Mouse (Mus musculus): ENCODE measurements around the gene Gm28051. TPM values are rescaled to one million over a fixed set of nuclear protein-coding genes. Genes with fewer than 3 reads are reported as not detected.

Gene Gm28051
- polyA plus RNA-seq, 1 experiment from 2014 or later: not detected

DNA sequence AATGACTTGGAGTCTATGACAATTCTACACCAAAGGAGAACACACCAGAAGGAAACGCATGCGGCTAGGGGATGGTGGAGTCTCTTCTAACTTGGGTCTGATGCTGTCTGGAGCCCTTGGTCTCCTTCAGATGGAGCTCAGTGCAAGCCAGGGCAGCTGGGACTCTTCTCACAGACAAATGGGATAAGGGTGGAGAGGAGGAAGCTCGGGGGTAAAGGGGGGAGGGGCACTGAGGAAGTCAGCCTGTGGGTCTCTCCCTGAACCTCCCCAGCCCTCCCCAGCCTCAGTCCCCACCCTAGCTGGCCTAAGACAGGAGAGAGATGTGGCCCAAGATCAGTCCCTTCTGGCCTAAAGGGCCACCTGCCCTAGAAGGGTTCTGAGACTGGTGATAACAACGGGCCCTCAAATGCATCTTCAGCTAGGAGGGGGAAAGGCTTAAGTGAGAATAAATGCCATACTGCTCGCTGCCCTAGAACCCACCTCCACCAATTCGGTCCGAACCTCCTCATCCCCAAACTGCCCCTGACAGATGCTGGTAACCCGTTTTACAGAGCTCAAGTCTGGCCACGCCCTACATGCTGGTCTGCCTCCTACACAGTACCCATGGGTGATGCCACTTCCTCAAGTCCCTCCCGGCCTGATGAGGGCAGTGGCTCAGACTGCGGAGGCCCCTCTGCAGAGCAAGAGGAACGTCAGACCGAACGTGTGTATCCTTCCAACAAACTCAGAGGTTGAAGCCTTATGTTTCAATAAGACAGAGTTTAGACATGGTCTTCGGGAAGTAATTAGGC lies 67.6 kb downstream of the Gm28051 start:
- 88% methylated on average over 15 of the region's 15 CpGs for WGBS
- Histone ChIP-seq H3K27ac (no peak overlapping the region), H3K36me3 (no peaks in the 10 kb centered on the region; the same call in 1 of the 2 replicates), H3K9me3 (no peaks in the 10 kb centered on the region), H3K9ac (no peak overlapping the region), H3K27me3 (replicated peaks) (no peaks in the 10 kb centered on the region), H3K4me1 (peaks cover 22% of the 10 kb centered on the region), H3K4me2 (replicated peaks) (no peak overlapping the region), H3K4me3 (no peak overlapping the region)
- no peak for ATAC-seq (ENCODE audit: low FRiP score, low read depth)

DNA sequence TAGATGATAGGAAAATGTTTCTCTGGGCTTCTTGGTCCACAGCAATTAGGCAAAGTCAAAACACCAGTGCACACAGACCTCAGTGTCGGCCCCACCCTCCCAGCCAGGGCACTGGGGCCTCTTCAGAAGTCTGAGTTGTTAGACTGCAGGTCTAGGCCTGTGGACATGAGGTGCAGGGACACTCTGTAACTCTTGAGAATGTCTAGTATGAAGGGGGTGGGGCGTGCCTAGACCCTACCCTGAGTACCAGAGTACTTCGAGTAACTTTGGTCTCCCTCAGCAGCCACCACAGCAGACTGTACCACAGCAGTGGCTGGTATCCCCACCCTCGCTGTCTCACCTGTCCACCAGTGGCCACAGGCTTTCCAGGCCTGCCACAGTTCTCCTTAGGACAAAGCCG lies 71.2 kb downstream of the Gm28051 start:
- H3K9me3 ChIP-seq: no peaks in the 10 kb centered on the region
- no peak overlapping the region for H3K27ac ChIP-seq
- peaks cover 28% of the 10 kb centered on the region for H3K4me1 ChIP-seq
- no peaks in the 10 kb centered on the region for H3K27me3 ChIP-seq (replicated peaks)
- H3K4me2 ChIP-seq (replicated peaks): no peak overlapping the region
- no peaks in the 10 kb centered on the region for H3K36me3 ChIP-seq
- H3K9ac ChIP-seq: no peak overlapping the region
- no peak overlapping the region for H3K4me3 ChIP-seq
- no peak for ATAC-seq (ENCODE audit: low FRiP score, low read depth)
- whole genome bisulfite sequencing: 93% methylated on average over 5 of the region's 5 CpGs

DNA sequence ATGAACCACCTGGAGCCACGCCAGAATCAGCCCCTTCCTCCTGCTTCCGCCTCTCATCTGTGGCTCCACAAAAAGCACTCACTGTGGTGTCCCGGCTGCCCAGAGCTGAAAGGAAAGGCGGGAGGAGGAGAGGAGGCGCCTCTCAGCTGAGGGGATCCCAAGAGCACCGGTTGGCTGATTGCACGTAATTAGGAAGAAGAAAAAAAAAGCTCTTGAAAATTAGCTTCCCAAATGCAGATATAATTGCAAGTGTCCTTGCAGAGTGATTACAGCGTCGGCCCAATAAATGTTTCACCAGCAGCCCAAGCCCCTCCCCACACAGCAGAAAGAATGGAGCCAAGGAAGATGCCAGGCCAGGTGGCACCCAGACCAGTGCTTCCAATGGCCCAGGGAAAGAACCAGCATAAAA lies 72.0 kb downstream of the Gm28051 start:
- no peak overlapping the region for H3K4me3 ChIP-seq
- 0 out of 2 replicates have a peak, but pooled peaks have one; percentile 6 for ATAC-seq (ENCODE audit: low FRiP score, low read depth)
- no peaks in the 10 kb centered on the region for H3K27me3 ChIP-seq (replicated peaks)
- H3K9me3 ChIP-seq: no peaks in the 10 kb centered on the region
- H3K27ac ChIP-seq: no peak overlapping the region
- H3K9ac ChIP-seq: no peak overlapping the region
- no peak overlapping the region for H3K4me2 ChIP-seq (replicated peaks)
- no peaks in the 10 kb centered on the region for H3K36me3 ChIP-seq
- 26% methylated on average over 9 of the region's 9 CpGs for WGBS
- peaks cover 24% of the 10 kb centered on the region for H3K4me1 ChIP-seq

- no peak for ATAC-seq (ENCODE audit: low FRiP score, low read depth)
- WGBS: 74% methylated on average over 3 of the region's 3 CpGs
Observed at GRCm38 (mm10) chr12:102684720-102685386, 72.7 kb downstream of the Gm28051 start.

GRCm38 (mm10) chr12:102683979-102684378 lies 73.6 kb downstream of the Gm28051 start:
- no peak overlapping the region for H3K9ac ChIP-seq
- H3K27ac ChIP-seq: no peak overlapping the region
- ATAC-seq (ENCODE audit: low FRiP score, low read depth): no peak
- 76% methylated on average over 5 of the region's 5 CpGs for WGBS
- peaks cover 31% of the 10 kb centered on the region for H3K4me1 ChIP-seq
- no peaks in the 10 kb centered on the region for H3K36me3 ChIP-seq
- no peaks in the 10 kb centered on the region for H3K27me3 ChIP-seq (replicated peaks)
- H3K4me3 ChIP-seq: no peak overlapping the region
- no peaks in the 10 kb centered on the region for H3K9me3 ChIP-seq
- H3K4me2 ChIP-seq (replicated peaks): no peak overlapping the region

More at GRCm38 (mm10) chr12:102684720-102685386, 72.7 kb downstream of the Gm28051 start:
- H3K4me1 ChIP-seq: peaks cover 24% of the 10 kb centered on the region
- H3K27ac ChIP-seq: no peak overlapping the region
- H3K27me3 ChIP-seq (replicated peaks): no peaks in the 10 kb centered on the region
- H3K4me2 ChIP-seq (replicated peaks): no peak overlapping the region
- no peaks in the 10 kb centered on the region for H3K36me3 ChIP-seq
- H3K9me3 ChIP-seq: no peaks in the 10 kb centered on the region
- H3K4me3 ChIP-seq: no peak overlapping the region
- H3K9ac ChIP-seq: no peak overlapping the region

- Histone ChIP-seq H3K9me3 (no peaks in the 10 kb centered on the region), H3K4me1 (peaks cover 33% of the 10 kb centered on the region), H3K36me3 (no peaks in the 10 kb centered on the region), H3K27me3 (replicated peaks) (no peaks in the 10 kb centered on the region), H3K9ac (no peak overlapping the region), H3K27ac (no peak overlapping the region), H3K4me3 (no peak overlapping the region), H3K4me2 (replicated peaks) (no peak overlapping the region)
- no peak for ATAC-seq (ENCODE audit: low FRiP score, low read depth)
- 78% methylated on average over 6 of the region's 6 CpGs for WGBS
Observed at GRCm38 (mm10) chr12:102683438-102683837, 74.1 kb downstream of the Gm28051 start.

DNA sequence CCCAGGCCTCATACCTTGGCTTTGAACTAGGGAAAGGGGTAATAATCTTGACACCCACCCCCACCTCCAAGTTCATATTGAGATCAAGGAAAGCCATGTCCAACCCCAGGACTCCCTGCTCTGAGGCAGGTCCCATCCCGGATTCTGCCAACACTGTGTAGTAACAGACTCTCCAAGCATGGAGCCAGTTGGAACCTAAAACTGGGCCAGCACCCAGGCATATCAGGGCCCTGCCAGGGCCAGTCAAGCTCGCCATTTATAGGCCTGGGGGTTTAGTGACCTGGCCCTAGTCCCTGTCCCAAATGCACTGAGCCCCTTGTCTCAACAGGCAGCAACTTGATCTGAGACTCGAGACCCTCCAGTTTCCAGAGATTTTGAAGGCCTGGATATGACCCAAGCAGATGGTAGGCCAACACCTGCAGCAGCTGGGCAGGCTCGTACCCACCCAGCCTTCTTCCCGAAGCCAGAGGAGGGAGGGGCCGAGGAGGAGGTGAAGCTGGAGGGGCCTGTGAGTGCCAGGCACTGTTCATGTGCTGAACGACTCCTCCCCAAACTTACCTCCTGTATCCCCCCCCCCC lies 74.8 kb downstream of the Gm28051 start:
- 82% methylated on average over 7 of the region's 7 CpGs for WGBS
- no peaks in the 10 kb centered on the region for H3K36me3 ChIP-seq
- ATAC-seq (ENCODE audit: low FRiP score, low read depth): no peak
- H3K27me3 ChIP-seq (replicated peaks): no peaks in the 10 kb centered on the region
- H3K4me1 ChIP-seq: peaks cover 33% of the 10 kb centered on the region
- no peak overlapping the region for H3K27ac ChIP-seq
- no peak overlapping the region for H3K4me2 ChIP-seq (replicated peaks)
- no peak overlapping the region for H3K4me3 ChIP-seq
- no peaks in the 10 kb centered on the region for H3K9me3 ChIP-seq
- H3K9ac ChIP-seq: no peak overlapping the region

DNA sequence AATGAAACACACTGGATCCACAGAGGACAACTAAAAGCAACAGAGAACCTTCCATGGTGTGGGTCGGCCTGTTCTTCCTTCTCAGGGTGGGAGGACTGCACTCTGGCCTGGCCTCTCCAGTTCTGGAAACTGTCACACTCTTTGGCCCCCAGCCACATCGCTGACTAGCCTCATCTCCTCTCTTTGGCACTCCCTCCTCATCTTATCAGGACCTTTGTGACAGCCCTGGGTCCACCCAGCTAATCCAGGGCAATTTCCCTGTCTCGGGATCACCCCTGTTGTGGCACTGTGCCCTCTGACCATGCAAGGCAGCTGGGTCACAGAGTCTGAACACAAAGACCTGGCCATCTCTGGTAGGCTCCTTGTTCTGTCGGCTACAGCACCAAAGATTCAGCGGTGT lies 75.5 kb downstream of the Gm28051 start:
- Histone ChIP-seq H3K9me3 (no peaks in the 10 kb centered on the region), H3K4me2 (replicated peaks) (no peak overlapping the region), H3K4me3 (no peak overlapping the region), H3K9ac (no peak overlapping the region), H3K27ac (no peak overlapping the region), H3K27me3 (replicated peaks) (no peaks in the 10 kb centered on the region), H3K4me1 (peaks cover 33% of the 10 kb centered on the region), H3K36me3 (no peaks in the 10 kb centered on the region)
- WGBS: 91% methylated on average over 5 of the region's 5 CpGs
- no peak for ATAC-seq (ENCODE audit: low FRiP score, low read depth)

- no peak overlapping the region for H3K9ac ChIP-seq
- no peak overlapping the region for H3K4me2 ChIP-seq (replicated peaks)
- H3K27ac ChIP-seq: no peak overlapping the region
- ATAC-seq (ENCODE audit: low FRiP score, low read depth): no peak
- H3K9me3 ChIP-seq: no peaks in the 10 kb centered on the region
- no peak overlapping the region for H3K4me3 ChIP-seq
- no peaks in the 10 kb centered on the region for H3K27me3 ChIP-seq (replicated peaks)
- WGBS: 74% methylated on average over 7 of the region's 7 CpGs
- peaks cover 33% of the 10 kb centered on the region for H3K4me1 ChIP-seq
- no peaks in the 10 kb centered on the region for H3K36me3 ChIP-seq
Observed at GRCm38 (mm10) chr12:102681590-102681989, 76.0 kb downstream of the Gm28051 start.

GRCm38 (mm10) chr12:102678820-102679219 lies 78.7 kb downstream of the Gm28051 start:
- no peak overlapping the region for H3K27ac ChIP-seq
- ATAC-seq (ENCODE audit: low FRiP score, low read depth): no peak
- no peaks in the 10 kb centered on the region for H3K9me3 ChIP-seq
- H3K4me2 ChIP-seq (replicated peaks): no peak overlapping the region
- H3K9ac ChIP-seq: no peak overlapping the region
- no peaks in the 10 kb centered on the region for H3K27me3 ChIP-seq (replicated peaks)
- WGBS: 27% methylated on average over 6 of the region's 6 CpGs
- H3K4me1 ChIP-seq: peaks cover 12% of the 10 kb centered on the region
- no peak overlapping the region for H3K4me3 ChIP-seq
- H3K36me3 ChIP-seq: peaks cover 6% of the 10 kb centered on the region; the same call in 1 of the 2 replicates

DNA sequence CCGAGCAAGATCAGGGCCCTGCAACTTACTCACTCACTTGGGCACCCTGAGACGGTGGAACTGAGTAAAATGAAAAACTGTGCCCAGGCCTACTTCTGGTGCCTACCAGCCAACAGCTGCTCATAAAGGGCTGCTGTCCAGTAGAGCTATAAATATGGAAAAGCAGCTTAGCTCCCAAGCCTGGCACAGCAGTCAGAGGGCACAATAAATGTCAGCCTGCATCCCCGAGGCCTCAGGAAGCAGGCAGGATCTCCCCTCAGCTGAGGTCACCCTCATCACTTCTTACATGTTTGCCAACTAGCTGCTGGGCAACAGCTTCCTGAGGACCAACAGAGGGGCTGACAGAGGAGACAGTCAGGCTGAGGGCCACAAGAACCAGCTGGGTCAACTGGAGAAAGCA lies 80.5 kb downstream of the Gm28051 start:
- Histone ChIP-seq H3K36me3 (peaks cover 11% of the 10 kb centered on the region; the same call in 1 of the 2 replicates), H3K27ac (no peak overlapping the region), H3K4me1 (peaks cover 9% of the 10 kb centered on the region), H3K4me3 (no peak overlapping the region), H3K27me3 (replicated peaks) (no peaks in the 10 kb centered on the region), H3K4me2 (replicated peaks) (no peak overlapping the region), H3K9me3 (no peaks in the 10 kb centered on the region), H3K9ac (no peak overlapping the region)
- 78% methylated on average over 3 of the region's 3 CpGs for WGBS
- ATAC-seq (ENCODE audit: low FRiP score, low read depth): no peak

DNA sequence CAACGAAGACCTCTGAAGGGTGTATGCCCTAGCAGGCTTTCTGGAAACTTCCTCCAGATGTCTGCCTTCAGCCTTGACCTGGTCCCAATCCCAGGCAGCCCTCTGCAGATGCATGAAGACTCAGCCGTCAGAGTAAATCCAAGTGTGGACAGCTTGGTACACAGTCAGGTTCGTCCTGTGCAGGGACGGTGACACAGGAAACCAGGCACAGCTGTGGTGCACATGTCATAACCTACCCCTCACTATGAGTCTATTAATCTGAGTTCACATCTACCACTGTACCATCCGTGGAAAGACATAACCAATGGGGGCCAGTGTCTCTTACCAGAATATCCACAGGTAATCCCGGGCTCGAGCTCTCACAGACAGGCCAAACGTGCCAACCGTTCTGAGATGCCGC lies 83.0 kb downstream of the Gm28051 start:
- H3K4me1 ChIP-seq: peaks cover 15% of the 10 kb centered on the region
- no peak overlapping the region for H3K27ac ChIP-seq
- no peak for ATAC-seq (ENCODE audit: low FRiP score, low read depth)
- WGBS: 93% methylated on average over 10 of the region's 10 CpGs
- no peak overlapping the region for H3K4me3 ChIP-seq
- no peak overlapping the region for H3K9ac ChIP-seq
- H3K27me3 ChIP-seq (replicated peaks): no peaks in the 10 kb centered on the region
- no peaks in the 10 kb centered on the region for H3K9me3 ChIP-seq
- H3K4me2 ChIP-seq (replicated peaks): no peak overlapping the region
- peaks cover 11% of the 10 kb centered on the region; the same call in 1 of the 2 replicates for H3K36me3 ChIP-seq
